Mouse (Mus musculus): ENCODE results near the gene Plekhs1.
A peak's percentile ranks its signal among the peaks of the same experiment; 100 is the strongest.
"Not testable (repeated sequence)": the region's sequence is repeated elsewhere in the genome, so short reads cannot be mapped to it uniquely, and the experiment has no call there.

The Plekhs1 gene

DNA sequence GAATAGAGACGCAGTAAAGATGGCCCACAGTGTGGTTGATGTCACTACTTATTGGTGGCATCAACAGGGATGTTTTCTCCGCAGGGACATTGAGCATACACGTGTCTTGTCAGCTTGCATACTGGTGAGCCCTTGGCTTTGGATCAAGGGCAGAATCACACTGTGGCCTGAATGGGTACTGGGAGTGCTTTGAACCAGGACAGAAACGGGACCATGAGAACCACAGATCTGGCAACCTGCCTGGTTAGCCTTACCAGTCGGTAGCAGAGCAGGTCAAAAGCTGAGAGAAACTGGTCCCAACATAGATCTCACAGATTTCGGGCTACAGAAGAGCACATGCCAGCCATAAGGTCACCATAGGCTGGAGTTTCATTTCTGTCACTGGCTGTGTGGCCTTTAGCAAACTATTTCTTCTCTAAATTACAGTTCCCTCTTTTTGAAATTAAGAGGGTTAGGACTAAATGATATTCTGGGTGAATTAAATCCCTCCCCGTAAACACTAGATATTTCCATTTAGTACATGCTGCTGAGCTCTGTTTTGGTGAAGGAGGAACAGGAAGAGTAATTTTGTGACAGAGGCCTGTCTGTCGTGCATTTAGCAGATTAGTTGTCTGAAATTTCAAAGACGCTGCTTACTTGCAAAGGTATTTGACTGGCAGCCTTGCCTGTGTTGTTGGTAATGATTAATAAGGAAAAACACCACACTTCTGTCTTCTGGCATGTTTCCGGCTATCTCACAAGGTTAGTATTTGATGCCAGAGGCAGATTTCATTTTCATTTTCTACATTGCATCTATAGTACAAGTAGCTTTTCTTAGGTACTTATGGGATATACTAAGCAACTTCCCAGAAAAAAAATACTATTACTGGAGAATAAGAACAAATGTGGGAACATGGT lies 2.0 kb upstream of the Plekhs1 start:
- DNase-seq (ENCODE audit: low spot score): no peak

DNA sequence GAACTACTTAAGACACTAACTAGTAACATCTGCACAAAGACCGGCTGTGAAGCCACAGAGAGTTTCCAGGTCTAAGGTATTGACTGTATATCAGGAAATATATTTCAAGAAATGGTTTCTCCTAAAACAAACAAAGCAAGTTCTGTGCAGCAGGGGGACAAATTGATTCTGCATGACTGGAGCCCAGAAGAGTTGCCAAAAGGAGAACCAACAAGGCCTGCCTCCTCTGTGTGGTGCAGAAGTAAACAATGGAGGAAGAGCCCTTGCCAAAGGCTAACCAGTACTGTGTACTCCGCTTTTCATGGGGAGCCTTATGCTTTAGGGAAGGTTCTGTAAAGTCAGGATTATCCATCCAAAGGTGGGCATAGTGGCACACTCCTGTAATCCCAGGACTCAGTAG lies 1.2 kb upstream of the Plekhs1 start:
- DNase-seq (ENCODE audit: low spot score): no peak

DNA sequence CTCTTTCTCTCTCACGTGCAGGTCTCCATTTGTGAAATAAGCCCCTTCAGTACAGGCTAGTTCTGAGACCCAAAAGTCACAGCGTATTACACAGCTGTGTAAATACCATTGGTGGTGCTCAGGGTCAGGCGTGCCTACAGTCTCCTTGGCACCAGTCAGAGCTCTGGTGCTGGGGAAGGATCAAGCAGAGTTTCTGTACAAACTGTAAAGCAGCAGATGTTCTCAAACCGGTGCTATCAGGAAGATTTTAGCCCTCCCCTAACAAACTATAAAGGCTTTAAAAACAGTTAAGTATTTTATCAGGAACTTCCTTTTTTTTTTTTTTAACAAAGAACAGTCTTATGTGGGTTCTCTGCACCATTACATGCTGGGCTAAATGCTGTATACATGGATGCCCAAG lies 1.3 kb downstream of the Plekhs1 start:
- no peak for DNase-seq (ENCODE audit: low spot score)

DNA sequence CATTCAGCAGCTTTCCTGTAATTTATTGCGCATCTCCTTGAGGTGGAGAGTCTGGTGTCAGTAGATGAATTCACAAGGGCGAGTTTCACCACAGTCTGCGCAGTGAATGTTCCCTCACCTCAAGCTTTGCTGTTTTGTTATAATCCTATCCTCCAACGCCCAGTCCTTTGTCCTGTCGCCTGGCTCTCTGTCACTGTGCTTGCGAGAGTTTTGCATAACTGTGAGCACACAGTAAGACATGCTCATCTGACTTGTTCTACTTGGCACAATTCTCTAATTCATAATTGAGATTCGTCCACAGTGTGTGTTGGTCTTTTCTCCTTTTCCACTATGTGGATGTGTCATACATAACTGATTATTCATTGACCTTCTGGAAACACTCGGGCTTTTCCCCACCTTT lies 5.0 kb downstream of the Plekhs1 start:
- DNase-seq (ENCODE audit: low spot score): no peak

DNA sequence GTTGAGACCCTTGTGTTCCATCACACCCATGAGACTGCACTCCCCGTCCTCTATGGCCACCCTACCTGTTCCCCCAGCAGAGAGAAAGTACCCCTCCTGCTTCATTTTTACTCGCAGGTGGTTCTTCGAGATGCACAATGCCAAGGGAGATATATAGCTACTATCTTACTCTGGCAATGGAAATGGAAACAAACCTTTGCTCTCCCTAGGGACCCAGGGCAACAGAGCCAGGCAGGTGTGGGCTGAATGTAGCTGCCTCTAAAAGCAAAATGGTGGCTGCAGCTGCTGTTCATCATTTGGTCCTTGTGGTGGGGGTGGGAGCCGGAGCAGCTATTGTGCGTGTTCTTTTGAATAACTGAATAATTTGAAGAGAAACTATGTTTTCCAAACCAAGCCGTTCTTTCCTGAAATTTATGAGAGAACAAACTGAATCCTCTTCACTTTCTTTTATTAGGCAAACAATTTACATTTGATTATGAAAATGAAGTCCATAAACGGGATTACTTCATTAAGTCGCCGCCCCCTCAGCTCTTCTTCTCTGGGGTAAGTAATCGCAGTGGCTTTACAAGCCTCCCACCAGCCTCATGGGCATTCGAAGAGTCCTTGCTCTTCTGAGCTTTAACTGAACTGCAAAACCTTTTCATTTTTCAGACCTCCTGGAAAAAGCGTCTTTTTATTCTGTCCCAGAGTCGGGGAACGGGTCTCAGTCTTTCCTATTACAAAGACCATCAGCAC lies 9.0 kb downstream of the Plekhs1 start:
- DNase-seq (ENCODE audit: low spot score): no peak

DNA sequence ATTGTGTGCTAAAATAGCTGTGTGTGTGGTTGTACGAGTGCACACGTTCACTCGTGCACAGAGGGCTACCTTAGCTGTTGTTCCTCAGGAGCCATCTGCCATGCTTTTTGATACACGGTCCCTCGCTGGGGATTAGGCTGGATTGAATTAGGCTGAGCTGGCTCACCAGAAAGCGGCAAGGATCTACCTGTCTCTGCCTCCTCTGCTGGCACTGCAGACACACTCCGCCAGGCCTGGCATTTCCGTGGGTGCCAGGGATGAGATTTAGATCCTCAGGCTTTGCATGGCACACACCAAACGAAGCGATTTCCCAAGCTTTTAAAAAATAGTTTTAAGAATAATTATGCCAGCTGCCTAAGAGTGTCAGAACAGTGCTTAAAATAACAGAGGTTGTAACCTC lies 10.5 kb downstream of the Plekhs1 start:
- no peak for DNase-seq (ENCODE audit: low spot score)

DNA sequence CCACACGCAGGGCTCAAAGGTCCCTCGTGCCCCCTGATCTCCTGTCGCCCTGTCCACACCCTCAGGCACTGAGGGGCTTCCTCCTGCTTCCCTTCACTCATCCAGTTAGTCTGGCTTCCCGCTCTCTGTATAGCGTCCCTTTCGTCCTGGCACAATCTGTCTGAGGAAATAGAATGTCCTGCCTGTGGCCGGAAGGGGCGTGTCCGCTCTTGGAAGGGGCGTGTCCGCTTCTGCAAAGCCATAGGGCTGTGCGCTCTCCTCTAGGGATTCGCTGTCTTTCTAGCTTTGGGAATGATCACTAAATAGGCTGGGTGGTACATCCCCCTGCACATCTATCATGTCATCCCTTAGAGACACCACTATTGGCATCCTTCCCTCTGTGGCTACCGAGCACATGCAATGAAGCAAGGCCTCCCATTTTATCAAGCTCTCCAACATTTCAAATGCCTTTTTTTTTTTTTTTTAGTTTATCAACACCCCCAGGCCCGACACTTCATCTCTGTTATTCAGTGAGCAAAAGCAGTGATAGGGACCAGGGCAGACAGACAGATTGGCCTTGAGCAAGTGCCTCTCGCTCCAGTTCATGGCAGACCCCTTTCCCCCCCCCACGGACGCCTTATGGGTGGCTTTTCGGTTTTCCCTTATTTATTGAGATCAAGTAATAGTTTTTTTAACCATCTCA lies 13.6 kb downstream of the Plekhs1 start:
- peak; percentile 65 for DNase-seq (ENCODE audit: low spot score)

DNA sequence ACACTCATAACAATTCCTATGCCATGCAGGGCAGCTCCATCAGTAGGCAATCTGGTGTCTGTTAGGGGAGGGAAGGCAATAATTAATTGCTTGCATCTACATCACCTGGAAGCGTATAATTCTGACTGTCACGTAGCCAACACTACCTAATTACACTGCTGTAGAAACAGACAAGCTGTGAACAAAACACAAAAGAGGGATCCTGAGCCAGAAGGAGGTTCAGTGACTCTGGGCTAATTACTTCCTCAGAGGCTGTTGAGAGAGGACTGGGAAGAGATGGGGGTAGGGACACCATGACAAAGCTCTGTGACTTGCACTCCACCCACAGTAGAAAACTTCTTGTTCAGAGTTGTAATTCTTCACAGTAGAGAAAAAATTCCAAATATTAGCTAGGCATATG lies 15.1 kb downstream of the Plekhs1 start:
- DNase-seq (ENCODE audit: low spot score): no peak

DNA sequence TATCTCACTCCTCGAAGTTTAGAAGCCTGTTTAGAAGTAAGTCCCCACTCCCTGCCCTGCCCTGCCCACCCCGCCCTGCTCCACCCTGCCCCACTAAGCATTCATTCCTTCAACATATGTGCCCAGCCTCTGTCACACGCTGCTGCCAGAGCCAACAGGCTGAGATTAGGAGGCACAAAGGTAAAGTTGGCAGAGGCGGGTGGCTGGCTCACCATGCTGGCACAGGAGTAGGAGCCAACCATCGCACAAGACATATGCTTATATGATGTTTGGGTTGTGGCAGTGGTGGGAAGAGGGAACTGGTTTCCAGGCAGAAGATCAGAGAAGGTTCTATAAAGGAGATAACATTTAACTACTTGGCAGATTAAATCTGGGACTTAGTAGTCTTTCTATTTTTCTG lies 15.8 kb downstream of the Plekhs1 start:
- no peak for DNase-seq (ENCODE audit: low spot score)

DNA sequence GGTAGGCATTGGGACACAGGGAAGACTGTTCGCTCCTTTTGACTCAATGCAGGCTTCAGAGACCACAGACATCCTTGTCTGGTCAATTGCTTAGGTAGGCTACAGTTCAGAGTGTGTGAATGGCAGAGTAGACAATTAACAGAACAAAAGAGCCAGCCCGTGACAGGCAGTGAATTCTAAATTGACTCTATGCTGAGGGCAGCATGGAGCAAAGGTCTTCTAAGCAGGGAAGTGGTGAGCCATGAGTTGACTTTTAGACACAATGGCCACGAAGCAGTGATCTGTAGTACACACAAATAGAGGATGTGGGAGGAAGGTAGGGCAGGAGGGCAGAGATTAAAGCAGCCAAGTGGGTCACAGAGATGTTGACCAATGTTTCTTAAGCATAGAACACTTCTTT lies 16.4 kb downstream of the Plekhs1 start:
- DNase-seq (ENCODE audit: low spot score): no peak

DNA sequence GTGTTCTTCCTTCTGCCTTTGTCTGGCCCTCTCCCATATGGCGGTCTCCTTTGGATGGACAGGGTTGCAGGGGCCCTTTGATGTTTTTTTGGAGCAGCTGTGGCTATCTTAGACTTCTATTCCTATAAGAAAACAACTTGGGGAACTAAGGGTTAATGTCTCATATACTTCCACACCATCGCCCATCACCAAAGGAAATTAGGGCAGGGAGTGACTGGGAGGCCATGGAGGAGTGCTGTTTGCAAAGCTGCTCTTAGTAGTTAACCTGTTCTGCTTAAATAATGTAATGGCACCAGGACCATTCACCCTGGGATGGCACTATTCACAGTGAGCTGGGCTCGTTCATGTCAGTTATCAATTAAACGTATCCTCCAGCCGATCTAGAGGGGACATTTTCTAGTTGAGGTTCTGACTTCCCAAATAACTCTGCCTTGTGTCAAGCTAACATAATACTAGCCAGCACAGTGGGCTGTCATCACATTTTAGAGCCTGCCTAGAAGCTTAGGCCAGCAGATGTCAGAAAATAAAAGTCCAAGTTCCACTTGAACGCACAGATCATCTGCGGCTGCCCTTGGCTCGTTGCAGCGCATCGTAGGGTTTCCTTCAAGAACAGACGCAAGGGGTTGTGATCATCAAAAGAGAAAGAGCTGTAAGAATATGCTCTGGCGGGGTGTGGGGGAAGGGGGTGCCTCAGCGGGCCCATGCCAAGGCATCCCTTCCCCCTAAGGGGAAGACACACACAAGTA lies 23.4 kb downstream of the Plekhs1 start:
- no peak for DNase-seq (ENCODE audit: low spot score)

DNA sequence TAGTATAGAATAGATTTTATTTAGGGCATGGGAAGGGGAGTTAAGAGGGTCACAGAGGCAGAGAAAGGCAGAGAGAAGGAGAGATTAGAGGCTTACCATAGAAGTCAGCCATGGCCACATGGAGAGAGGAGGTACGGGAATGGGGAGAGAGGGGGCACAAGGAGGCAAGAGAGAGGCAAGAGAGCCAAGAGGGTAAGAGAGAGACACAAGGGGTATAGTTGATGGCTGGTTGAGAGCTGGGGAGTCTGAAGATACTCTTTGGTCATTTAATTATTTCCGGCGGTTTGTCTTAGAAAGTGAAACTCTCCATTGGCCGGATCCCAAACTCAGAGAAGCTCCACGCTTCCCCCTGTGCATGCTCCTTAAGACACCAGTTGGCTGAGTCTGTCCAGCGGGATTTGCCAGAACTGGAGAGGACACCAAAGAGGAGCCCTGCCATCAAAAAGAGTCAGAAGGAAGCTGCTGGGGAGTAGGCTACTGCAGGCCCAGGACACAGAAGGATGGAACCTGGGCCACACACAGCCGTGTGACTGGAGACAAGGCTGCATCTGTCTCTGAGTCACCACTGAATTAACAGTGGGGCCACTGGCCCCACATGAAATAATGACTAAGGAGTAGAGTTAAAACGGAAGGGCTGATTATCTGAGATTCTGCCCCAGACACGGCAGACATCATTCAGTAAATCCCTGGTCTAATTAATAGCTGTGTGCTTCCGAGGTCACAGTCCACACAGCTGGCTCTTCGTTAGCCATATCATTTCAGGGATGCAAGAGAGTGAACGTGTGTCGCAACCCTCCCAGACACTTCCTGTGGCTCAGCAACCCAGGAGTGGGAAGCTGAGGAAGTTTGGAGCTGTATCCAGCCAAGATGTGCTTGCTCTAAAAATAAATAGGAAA lies 24.2 kb downstream of the Plekhs1 start:
- DNase-seq (ENCODE audit: low spot score): no peak

DNA sequence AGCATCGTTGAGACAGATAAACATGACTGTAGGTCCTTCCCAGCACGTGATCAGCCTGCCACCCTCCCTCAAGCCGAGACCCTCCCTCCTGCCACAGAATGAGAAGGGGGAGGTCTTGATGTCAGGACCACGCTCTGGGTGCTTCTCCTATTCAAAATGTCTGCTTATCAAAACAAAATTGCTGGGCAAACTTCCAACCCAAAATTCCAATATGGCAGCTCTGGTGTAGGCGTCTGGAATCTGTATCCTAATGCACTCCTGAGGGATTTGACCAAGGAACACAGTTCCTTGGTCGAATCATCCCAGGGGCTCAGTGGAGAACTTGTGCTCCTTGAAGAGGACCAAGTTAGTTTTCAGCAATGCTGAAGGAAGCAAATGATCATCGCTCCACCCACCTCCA lies 25.5 kb downstream of the Plekhs1 start:
- DNase-seq (ENCODE audit: low spot score): no peak

DNA sequence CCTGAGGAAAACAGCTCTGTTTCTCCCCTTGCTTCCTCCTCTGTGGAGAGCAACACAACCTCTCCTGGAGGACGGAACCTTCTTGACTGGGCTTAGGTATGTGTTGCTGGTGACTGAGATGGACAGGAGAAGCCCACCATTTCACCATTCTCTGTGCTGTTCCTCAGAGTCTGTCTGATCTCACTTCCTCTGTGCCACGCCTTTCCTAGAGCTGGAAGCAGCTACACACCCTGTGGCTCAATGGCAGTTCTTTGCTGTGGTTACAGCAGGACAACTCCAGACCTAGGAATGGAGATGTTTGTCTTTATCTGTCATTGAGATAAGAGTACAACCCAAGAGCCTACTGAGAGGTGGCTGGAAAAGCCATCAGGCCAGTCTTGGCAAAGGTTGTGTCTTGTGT lies 25.9 kb downstream of the Plekhs1 start:
- no peak for DNase-seq (ENCODE audit: low spot score)

DNA sequence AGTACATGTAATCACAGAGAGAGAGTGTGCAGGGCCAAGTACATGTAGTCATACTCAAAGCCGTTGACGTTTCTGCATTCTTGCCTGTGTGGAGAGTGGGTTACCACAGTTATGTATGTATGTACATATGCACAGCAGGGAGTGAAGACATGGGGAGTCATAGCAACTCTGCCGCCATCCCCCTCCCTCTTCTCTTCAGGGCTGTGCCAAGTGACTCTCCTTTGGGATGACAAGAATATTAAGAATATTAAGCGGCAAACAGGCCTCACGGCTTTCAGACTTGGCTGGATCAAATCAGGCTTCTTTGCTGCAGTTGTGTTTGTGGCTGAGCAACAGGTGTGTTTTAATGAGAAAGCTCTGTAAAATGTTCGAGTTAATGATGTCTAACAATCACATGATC lies 28.2 kb downstream of the Plekhs1 start:
- no peak for DNase-seq (ENCODE audit: low spot score)

DNA sequence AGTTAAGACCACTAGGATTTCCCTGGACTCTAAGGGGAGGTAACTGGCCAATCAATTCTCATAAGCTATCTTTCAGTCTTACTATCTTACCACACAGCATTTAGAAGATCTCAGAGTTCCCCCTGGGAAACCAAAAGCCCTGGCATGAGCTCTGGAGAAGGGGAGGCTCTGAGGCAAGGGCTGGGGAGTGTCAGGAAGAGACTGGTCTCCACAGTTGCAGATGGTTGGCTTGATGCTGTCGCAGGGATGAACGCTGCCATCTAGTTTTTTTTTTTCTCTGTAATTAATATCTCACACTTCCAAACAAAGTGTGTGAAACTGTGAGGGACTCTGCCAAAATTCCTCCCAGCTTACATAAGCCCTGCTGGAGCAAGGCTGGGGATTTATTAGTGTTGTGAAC lies 32.7 kb downstream of the Plekhs1 start:
- DNase-seq (ENCODE audit: low spot score): not testable (repeated sequence)

DNA sequence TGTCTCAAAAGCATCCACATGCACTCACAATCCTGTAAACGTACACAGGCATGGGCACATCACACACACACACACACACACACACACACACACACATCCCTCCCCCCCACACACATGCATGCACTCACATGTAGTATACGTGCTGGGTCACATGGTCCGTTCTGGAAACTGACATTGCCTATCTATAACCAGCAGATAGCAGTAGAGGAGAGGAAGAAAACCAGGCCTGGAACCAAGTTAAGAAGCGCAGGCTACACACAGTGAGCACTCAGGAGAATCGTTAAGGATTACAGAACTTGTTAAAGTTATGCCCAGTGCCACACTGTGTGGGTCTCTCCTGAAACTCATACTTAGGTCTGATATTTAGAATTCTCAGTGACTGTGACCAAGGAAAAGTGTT lies 41.6 kb downstream of the Plekhs1 start:
- DNase-seq (ENCODE audit: low spot score): not testable (repeated sequence)

DNA sequence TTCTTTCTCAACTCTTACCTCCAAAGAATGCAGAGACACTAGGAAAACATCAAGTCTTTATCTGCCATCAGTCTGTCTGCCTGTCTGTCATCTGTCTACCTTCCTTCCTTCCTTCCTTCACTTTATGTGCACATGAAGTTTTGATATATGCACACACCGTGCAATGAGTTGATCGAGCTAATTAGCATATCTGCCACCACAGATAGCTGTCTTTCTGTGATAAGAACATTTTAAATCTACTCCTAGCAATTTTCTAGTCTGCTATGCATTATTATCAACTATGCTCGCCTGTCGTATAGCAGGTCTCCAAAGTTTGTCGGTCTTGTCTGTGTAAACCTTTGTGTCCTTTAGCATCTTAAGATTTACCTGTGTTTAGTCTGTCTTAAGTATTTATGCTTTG lies 42.1 kb downstream of the Plekhs1 start:
- not testable (repeated sequence) for DNase-seq (ENCODE audit: low spot score)

DNA sequence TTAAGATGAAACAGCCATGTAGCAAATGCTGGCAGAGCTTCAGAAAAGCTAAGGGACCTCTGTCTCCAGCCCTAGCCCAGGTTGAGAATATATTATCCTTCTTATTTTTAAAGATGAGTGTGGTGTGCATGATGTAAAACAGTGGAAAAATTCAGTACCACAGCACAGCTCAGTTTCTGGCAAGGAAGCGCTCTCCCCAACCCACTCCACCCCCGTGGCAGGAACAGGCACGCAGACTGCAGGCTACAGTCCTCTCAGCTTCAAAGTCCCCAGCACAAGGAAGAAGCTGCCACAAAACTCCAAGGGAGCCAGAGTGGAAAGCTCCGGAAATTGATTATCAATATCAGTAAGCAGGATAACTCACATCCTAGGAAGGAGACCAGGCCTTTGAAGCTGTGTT lies 49.8 kb downstream of the Plekhs1 start:
- DNase-seq (ENCODE audit: low spot score): not testable (repeated sequence)

DNA sequence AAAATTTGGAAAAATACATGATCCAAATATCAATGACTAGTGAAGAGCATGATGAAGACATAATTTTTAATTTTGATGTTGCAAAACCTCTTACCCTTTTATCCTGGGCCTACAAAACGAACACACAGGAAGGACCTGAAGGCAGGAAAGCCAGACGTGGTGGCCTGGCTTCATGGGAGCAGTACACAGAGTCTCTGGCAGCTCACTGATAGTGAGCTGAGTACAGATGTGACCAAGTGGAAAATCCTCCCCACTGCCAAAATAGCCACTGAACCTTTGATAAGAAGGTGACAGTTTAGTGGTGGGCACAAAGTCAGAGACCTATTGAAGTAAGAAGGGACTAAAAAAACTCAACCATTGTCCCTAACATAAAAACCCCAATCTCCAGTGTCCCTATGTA lies 52.1 kb downstream of the Plekhs1 start:
- not testable (repeated sequence) for DNase-seq (ENCODE audit: low spot score)

DNA sequence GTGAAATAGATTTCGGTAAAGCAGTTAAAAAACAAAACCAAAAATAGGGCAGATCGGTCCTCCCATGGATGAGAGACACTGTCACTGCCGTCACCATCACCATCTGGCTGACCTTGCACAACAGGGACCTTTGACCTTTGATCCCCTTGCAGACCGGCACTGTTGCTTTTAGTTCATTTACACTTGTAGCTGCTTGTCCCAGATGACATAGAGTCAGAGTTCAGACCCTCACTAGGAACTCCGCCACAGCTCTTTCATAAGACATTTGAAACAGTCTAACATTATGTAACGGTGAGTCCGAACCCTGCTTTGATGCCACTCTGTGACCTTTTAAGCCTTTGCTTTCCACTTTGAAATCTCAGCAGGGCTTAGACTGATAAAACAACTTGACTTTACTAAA lies 58.0 kb downstream of the Plekhs1 start:
- DNase-seq (ENCODE audit: low spot score): not testable (repeated sequence)
